Mouse (Mus musculus) neural tube, embryonic 14.5 days (tissue): ENCODE data around the gene Clec1a. TPM values are rescaled to one million over a fixed set of nuclear protein-coding genes. Genes with fewer than 3 reads are reported as not detected.

ENCODE experiments used
- ATAC-seq: fragments of 200-750 bp; cut with Nextera tagmentation; 2 replicates; pipeline ENCODE4 v1.8.0; 2017; ENCODE audit warnings: low read depth, mild to moderate bottlenecking, moderate TSS enrichment, moderate library complexity
- H3K27ac ChIP-seq: fragments of 300-500 bp; sonication (generic); 2 replicates; pipeline ENCODE4 v1.5.1; 2014; ENCODE audit warnings: low read depth, mild to moderate bottlenecking, control low read depth, low read length, moderate library complexity, mixed read lengths
- H3K27me3 ChIP-seq: fragments of 300-500 bp; sonication (generic); 2 replicates; pipeline ENCODE4 v1.6.1; 2014; ENCODE audit warnings: low read length; ENCODE audit not compliant: control insufficient read depth, insufficient read depth
- H3K36me3 ChIP-seq: fragments of 300-500 bp; sonication (generic); 2 replicates; pipeline ENCODE4 v1.6.1; 2014; ENCODE audit warnings: low read length, mixed read lengths; ENCODE audit not compliant: control insufficient read depth, insufficient read depth
- H3K4me1 ChIP-seq: fragments of 300-500 bp; sonication (generic); 2 replicates; pipeline ENCODE4 v1.6.1; 2014; ENCODE audit warnings: low read length; ENCODE audit not compliant: control insufficient read depth, insufficient read depth
- H3K4me2 ChIP-seq: fragments of 300-500 bp; sonication (generic); 2 replicates; pipeline ENCODE4 v1.6.1; 2014; ENCODE audit warnings: mild to moderate bottlenecking, low read depth, low read length, control low read depth
- H3K4me3 ChIP-seq: fragments of 300-500 bp; sonication (generic); 2 replicates; pipeline ENCODE4 v1.5.1; 2014; ENCODE audit warnings: low read depth, low read length, control low read depth, mixed read lengths
- H3K9ac ChIP-seq: fragments of 300-500 bp; sonication (generic); replicated peaks from 2 replicates; pipeline ENCODE4 v1.6.1; 2014; ENCODE audit warnings: low read depth, mild to moderate bottlenecking, control low read depth, low read length, mixed read lengths
- H3K9me3 ChIP-seq: fragments of 300-500 bp; sonication (generic); 2 replicates; pipeline ENCODE4 v1.6.1; 2016; ENCODE audit warnings: low read length; ENCODE audit not compliant: control insufficient read depth
- WGBS: fragments of 180-500 bp; shearing (Covaris S2); extraction: QIAGEN DNeasy Blood & Tissue Kit; methylation state at CpG from one replicate; pipeline ENCODE4 v1.1.7; 2014; 5-methylcytosine and 5-hydroxymethylcytosine counted together
- polyA plus RNA-seq: library from polyadenylated mRNA; unstranded; fragments of >200 nt; fragmentation: Nextera tagmentation; extraction: Ambion mirVana; gene quantifications from 2 replicates; pipeline ENCODE4 v1.2.1, GENCODE M21; 2014

Clec1a gene
- polyA plus RNA-seq, 1 experiment from 2014 or later, result 0.87 TPM

DNA sequence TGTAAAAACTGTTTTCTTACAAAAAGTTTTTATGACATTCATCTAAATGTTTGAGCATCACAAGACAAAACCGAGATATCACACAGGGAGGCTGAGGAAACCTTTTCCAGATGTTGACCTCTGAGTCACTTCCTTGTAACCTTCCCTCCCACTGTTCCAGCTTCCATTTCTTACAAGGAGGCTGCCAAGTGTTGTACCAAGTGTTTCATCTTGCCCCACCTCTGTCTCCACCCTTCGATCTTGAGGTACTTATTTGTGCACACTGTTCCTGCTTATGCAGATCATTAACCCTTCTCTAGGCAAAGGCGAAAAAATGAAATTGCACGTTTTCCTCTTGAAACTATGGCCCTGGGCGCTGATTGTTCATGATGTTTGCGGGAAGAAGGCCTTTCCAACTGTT is 2.1 kb downstream of the Clec1a start:
- no peaks in the 10 kb centered on the region for H3K4me1 ChIP-seq
- no peak overlapping the region for H3K27ac ChIP-seq
- H3K27me3 ChIP-seq, result no peaks in the 10 kb centered on the region
- H3K36me3 ChIP-seq, result no peaks in the 10 kb centered on the region
- H3K4me2 ChIP-seq, result no peak overlapping the region
- no peaks in the 10 kb centered on the region for H3K9me3 ChIP-seq
- H3K4me3 ChIP-seq, result no peak overlapping the region
- ATAC-seq, result no peak
- no peak overlapping the region for H3K9ac ChIP-seq
- 82% methylated on average over 6 of the region's 6 CpGs for WGBS

GRCm38 (mm10) chr6:129438033-129438432 is 13.8 kb downstream of the Clec1a start:
- H3K4me2 ChIP-seq, result no peak overlapping the region
- no peaks in the 10 kb centered on the region for H3K4me1 ChIP-seq
- no peaks in the 10 kb centered on the region for H3K9me3 ChIP-seq
- H3K4me3 ChIP-seq, result no peak overlapping the region
- 86% methylated on average over 2 of the region's 2 CpGs for WGBS
- no peak overlapping the region for H3K27ac ChIP-seq
- no peak overlapping the region for H3K9ac ChIP-seq
- H3K36me3 ChIP-seq, result no peaks in the 10 kb centered on the region
- H3K27me3 ChIP-seq, result no peaks in the 10 kb centered on the region
- ATAC-seq, result no peak

DNA sequence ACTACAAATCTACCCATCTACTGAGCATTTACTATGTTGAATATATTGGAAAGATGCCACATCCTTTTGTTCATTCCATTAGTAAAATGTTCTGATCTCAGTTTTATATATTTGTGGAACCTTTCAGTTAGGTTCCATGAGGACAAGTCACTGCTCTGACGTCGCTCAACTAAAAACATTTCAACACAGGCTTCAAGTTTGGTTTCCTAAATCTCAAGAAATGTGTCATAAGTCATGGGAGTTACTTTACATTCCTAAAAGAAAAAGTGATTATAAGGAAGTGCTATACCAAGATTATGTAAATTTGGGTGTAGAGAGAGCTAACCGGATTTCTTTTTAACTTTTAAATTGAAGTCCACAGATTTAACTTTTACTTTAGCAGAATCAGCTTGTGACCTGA is 15.8 kb downstream of the Clec1a start:
- no peak overlapping the region for H3K27ac ChIP-seq
- no peaks in the 10 kb centered on the region for H3K36me3 ChIP-seq
- H3K27me3 ChIP-seq, result no peaks in the 10 kb centered on the region
- ATAC-seq, result no peak
- no peak overlapping the region for H3K4me3 ChIP-seq
- no peaks in the 10 kb centered on the region for H3K9me3 ChIP-seq
- WGBS, result 86% methylated on average over 3 of the region's 3 CpGs
- H3K4me1 ChIP-seq, result no peaks in the 10 kb centered on the region
- H3K9ac ChIP-seq, result no peak overlapping the region
- H3K4me2 ChIP-seq, result no peak overlapping the region

DNA sequence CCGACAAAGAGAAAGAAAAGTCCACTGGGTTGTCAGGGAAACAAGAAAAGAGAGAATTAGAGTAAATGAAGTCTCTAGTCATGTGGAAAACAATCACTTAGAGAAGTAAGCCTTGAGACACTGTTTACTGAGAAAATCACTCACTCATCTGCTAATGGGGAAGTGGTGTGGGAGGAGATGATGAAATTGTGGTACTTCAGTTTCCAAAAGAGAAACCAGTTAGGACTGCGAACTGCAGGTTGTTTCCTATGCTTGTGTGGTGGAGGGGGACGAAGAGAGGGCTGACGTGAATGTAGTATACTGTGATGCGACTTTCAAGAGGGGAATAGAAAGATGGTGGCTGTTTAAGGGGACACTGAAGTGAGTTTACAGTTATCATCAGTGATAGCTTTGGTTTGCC is 17.6 kb downstream of the Clec1a start:
- Histone ChIP-seq H3K27ac (no peak overlapping the region), H3K36me3 (no peaks in the 10 kb centered on the region), H3K27me3 (no peaks in the 10 kb centered on the region), H3K4me1 (no peaks in the 10 kb centered on the region), H3K4me2 (no peak overlapping the region), H3K9me3 (no peaks in the 10 kb centered on the region), H3K4me3 (no peak overlapping the region), H3K9ac (no peak overlapping the region)
- ATAC-seq, result no peak
- WGBS, result 65% methylated on average over 5 of the region's 5 CpGs

- 85% methylated on average over 4 of the region's 4 CpGs for WGBS
- no peaks in the 10 kb centered on the region for H3K9me3 ChIP-seq
- no peak overlapping the region for H3K9ac ChIP-seq
- no peak overlapping the region for H3K4me2 ChIP-seq
- H3K4me1 ChIP-seq, result no peaks in the 10 kb centered on the region
- H3K36me3 ChIP-seq, result no peaks in the 10 kb centered on the region
- ATAC-seq, result no peak
- H3K27me3 ChIP-seq, result no peaks in the 10 kb centered on the region
- H3K27ac ChIP-seq, result no peak overlapping the region
- no peak overlapping the region for H3K4me3 ChIP-seq
Observed at GRCm38 (mm10) chr6:129427281-129427680, 24.5 kb downstream of the Clec1a start.

GRCm38 (mm10) chr6:129425812-129426211 is 26.0 kb downstream of the Clec1a start:
- ATAC-seq, result no peak
- H3K4me2 ChIP-seq, result no peak overlapping the region
- H3K27me3 ChIP-seq, result no peaks in the 10 kb centered on the region
- H3K4me3 ChIP-seq, result no peak overlapping the region
- H3K9ac ChIP-seq, result no peak overlapping the region
- H3K9me3 ChIP-seq, result no peaks in the 10 kb centered on the region
- H3K36me3 ChIP-seq, result no peaks in the 10 kb centered on the region
- 30% methylated on average over 5 of the region's 5 CpGs for WGBS
- no peaks in the 10 kb centered on the region for H3K4me1 ChIP-seq
- H3K27ac ChIP-seq, result no peak overlapping the region

- Histone ChIP-seq H3K9ac (no peak overlapping the region), H3K4me2 (no peak overlapping the region), H3K27ac (no peak overlapping the region), H3K4me3 (no peak overlapping the region), H3K36me3 (no peaks in the 10 kb centered on the region), H3K4me1 (no peaks in the 10 kb centered on the region), H3K27me3 (no peaks in the 10 kb centered on the region), H3K9me3 (no peaks in the 10 kb centered on the region)
- whole genome bisulfite sequencing, result 71% methylated on average over 5 of the region's 5 CpGs
- no peak for ATAC-seq
Observed at GRCm38 (mm10) chr6:129425217-129425616, 26.6 kb downstream of the Clec1a start.

GRCm38 (mm10) chr6:129423734-129424072 is 28.1 kb downstream of the Clec1a start:
- no peaks in the 10 kb centered on the region for H3K9me3 ChIP-seq
- H3K4me1 ChIP-seq, result no peaks in the 10 kb centered on the region
- no peak overlapping the region for H3K4me2 ChIP-seq
- H3K27me3 ChIP-seq, result no peaks in the 10 kb centered on the region
- H3K36me3 ChIP-seq, result no peaks in the 10 kb centered on the region
- H3K27ac ChIP-seq, result no peak overlapping the region
- WGBS, result 8% methylated on average over 1 of the region's 1 CpGs
- peak; percentile 86 for ATAC-seq
- no peak overlapping the region for H3K9ac ChIP-seq
- H3K4me3 ChIP-seq, result no peak overlapping the region

DNA sequence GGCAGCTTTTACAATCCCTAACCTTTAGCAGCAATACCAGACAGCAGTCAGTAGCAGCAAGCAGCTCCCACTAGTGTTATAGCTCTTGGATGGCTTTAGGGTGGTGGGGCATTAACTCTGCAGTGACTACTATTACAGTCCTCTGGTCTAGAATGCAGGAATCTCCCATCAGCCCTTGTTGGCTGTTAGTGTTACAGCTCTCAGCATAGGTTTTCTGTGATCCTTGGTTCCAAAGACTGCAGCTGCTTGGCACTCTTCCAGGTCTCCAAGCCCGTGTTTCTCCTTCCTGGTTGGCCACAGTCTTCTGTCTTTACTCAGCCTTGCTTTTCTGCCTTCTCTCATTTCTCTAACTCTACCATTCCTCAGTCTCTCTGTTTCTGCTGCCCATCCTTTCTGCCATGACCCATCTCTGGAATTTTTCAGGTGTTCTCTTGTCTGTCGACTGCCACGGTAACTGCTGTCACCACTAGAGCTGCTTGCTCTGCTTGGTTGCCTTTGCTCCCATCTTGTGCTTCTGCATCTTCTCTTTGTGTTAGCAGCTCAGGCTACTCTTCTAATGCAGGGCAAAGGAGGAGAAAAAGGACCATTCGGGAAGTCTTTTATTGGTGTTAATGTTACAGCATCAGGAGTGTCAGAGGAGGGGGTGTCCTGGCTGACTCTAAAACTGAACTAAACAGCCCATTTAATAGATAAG is 28.6 kb downstream of the Clec1a start:
- ATAC-seq, result peak; percentile 52; the same call in 1 of the 2 replicates
- no peak overlapping the region for H3K9ac ChIP-seq
- no peaks in the 10 kb centered on the region for H3K27me3 ChIP-seq
- 62% methylated on average over 4 of the region's 4 CpGs for WGBS
- H3K9me3 ChIP-seq, result no peaks in the 10 kb centered on the region
- H3K4me3 ChIP-seq, result no peak overlapping the region
- H3K4me2 ChIP-seq, result no peak overlapping the region
- H3K4me1 ChIP-seq, result no peaks in the 10 kb centered on the region
- no peaks in the 10 kb centered on the region for H3K36me3 ChIP-seq
- H3K27ac ChIP-seq, result no peak overlapping the region
